Mouse (Mus musculus) midbrain, embryonic 11.5 days (tissue): Measurements from ENCODE around the gene Celsr2. TPM values are rescaled to one million over a fixed set of nuclear protein-coding genes. Genes with fewer than 3 reads are reported as not detected.
A peak's percentile ranks its signal among the peaks of the same experiment; 100 is the strongest.

Source experiments
- ATAC-seq: fragments of 200-750 bp; cut with Nextera tagmentation; 2 replicates; pipeline ENCODE4 v1.8.0; 2017; ENCODE audit warnings: moderate TSS enrichment, moderate library complexity; ENCODE audit not compliant: low FRiP score
- DNase-seq: peaks from one replicate; pipeline ENCODE4 v3.0.0; 2015; ENCODE audit warnings: low spot score; ENCODE audit errors: missing footprints
- H3K27ac ChIP-seq: fragments of 300-500 bp; sonication (generic); 2 replicates; pipeline ENCODE4 v1.5.1; 2014; ENCODE audit warnings: low read depth, low read length
- H3K27me3 ChIP-seq: fragments of 300-500 bp; sonication (generic); 2 replicates; pipeline ENCODE4 v1.6.1; 2014; ENCODE audit warnings: mild to moderate bottlenecking, low read length, moderate library complexity, mixed read lengths; ENCODE audit not compliant: control insufficient read depth, insufficient read depth
- H3K36me3 ChIP-seq: fragments of 300-500 bp; sonication (generic); 2 replicates; pipeline ENCODE4 v1.6.1; 2014; ENCODE audit warnings: mild to moderate bottlenecking, low read length, moderate library complexity, mixed read lengths; ENCODE audit not compliant: control insufficient read depth, insufficient read depth
- H3K4me1 ChIP-seq: fragments of 300-500 bp; sonication (generic); 2 replicates; pipeline ENCODE4 v1.6.1; 2014; ENCODE audit warnings: low read length; ENCODE audit not compliant: control insufficient read depth, insufficient read depth
- H3K4me2 ChIP-seq: fragments of 300-500 bp; sonication (generic); 2 replicates; pipeline ENCODE4 v1.6.1; 2014; ENCODE audit warnings: mild to moderate bottlenecking, moderate library complexity
- H3K4me3 ChIP-seq: fragments of 300-500 bp; sonication (generic); 2 replicates; pipeline ENCODE4 v1.5.1; 2014; ENCODE audit warnings: low read depth, low read length
- H3K9ac ChIP-seq: fragments of 300-500 bp; sonication (generic); 2 replicates; pipeline ENCODE4 v1.6.1; 2014; ENCODE audit warnings: low read length
- H3K9me3 ChIP-seq: fragments of 300-500 bp; sonication (generic); 2 replicates; pipeline ENCODE4 v1.6.1; 2016; ENCODE audit warnings: low read length; ENCODE audit not compliant: control insufficient read depth
- WGBS: fragments of 180-500 bp; shearing (Covaris S2); extraction: QIAGEN DNeasy Blood & Tissue Kit; methylation state at CpG from one replicate; pipeline ENCODE4 v1.1.7; 2014; 5-methylcytosine and 5-hydroxymethylcytosine counted together
- polyA plus RNA-seq: library from polyadenylated mRNA; unstranded; fragments of >200 nt; fragmentation: Nextera tagmentation; extraction: Ambion mirVana; gene quantifications from 2 replicates; pipeline ENCODE4 v1.2.1, GENCODE M21; 2014

Gene Celsr2
- polyA plus RNA-seq, 1 experiment from 2014 or later: 65.2 TPM

DNA sequence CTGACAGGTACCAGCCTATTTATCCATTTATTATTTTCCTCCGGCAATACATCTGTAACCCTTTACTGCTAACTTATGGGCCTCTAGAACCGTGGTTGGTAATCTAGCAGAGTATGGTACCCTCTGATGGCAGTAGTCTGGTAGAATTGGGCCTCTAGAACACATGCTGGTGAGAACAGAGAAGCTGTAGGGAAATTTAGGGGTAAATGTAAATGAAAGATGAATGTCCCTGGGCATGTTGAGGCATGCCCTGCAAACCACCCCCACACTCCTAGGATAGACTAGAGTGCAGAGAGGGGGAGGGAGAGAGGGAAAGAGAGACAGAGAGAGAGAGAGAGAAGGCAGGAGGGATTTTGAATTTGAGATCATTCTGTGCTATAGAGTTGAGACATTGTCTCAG lies 30.9 kb downstream of the Celsr2 start:
- no peak overlapping the region for H3K27ac ChIP-seq
- peak overlapping the region; percentile 71 for H3K9ac ChIP-seq
- peak overlapping the region; percentile 54 for H3K4me3 ChIP-seq
- WGBS: 51% methylated on average over 2 of the region's 2 CpGs
- H3K4me2 ChIP-seq: peak overlapping the region; percentile 82
- H3K36me3 ChIP-seq: no peaks in the 10 kb centered on the region
- H3K4me1 ChIP-seq: peaks cover 19% of the 10 kb centered on the region
- DNase-seq (no peak), ATAC-seq (no peak)
- no peaks in the 10 kb centered on the region for H3K9me3 ChIP-seq
- no peaks in the 10 kb centered on the region for H3K27me3 ChIP-seq

DNA sequence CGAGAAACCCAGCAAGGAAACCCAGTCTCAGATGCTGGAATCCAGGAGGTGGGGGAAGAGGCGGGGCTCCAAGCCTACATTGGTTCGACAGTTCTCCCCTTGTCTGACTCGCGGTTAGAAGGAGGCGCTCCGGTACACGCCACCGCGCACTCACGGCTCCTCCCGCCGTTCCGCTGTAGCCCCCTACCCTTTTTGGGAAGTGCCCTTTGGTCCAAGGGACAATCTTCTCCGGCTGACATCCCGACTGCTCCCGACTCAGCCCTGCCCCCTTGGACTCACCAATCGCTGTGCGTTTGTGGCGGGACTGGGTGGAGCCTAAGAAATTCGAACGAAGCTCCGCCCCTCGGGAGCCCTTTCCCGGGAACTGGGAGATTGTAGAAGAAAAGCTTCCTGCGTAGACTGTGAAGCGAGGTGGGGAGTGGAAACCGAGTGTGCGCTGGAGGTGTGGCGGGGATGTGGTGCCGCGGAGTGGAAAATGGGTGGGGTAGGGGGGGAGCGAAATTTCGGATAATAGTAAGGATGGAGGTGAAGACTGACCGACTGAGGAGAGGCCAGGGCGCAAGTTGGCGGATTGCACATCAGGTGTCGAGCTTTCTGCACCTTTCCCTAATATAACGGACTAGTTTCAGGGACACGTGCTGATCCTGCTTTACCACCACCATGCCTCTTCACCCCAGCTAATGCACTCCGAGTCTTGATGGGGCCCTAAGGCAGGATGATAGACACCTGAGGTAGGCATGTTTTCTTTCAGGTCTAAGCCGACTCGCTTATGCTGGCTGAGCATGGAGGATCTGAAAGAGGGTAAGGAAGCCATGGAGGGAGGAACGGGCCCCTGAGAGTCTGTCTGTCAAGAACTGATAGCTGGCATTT lies 31.6 kb downstream of the Celsr2 start, which contains the start of gene Psrc1:
Psrc1 (plus strand) TSS at position 355 of the 870 bp plus-strand sequence.
- Histone ChIP-seq H3K27ac (peak within 1 kb of the TSS; percentile 71), H3K9me3 (no peaks in the 10 kb centered on the region), H3K4me3 (peak within 1 kb of the TSS; percentile 54), H3K4me1 (peaks cover 19% of the 10 kb centered on the region), H3K4me2 (peak within 1 kb of the TSS; percentile 82), H3K9ac (peak within 1 kb of the TSS; percentile 71), H3K27me3 (no peaks in the 10 kb centered on the region), H3K36me3 (no peaks in the 10 kb centered on the region)
- DNase-seq: peak; percentile 98
- WGBS: 1% methylated on average over 44 of the region's 44 CpGs
- peak; percentile 92 for ATAC-seq

DNA sequence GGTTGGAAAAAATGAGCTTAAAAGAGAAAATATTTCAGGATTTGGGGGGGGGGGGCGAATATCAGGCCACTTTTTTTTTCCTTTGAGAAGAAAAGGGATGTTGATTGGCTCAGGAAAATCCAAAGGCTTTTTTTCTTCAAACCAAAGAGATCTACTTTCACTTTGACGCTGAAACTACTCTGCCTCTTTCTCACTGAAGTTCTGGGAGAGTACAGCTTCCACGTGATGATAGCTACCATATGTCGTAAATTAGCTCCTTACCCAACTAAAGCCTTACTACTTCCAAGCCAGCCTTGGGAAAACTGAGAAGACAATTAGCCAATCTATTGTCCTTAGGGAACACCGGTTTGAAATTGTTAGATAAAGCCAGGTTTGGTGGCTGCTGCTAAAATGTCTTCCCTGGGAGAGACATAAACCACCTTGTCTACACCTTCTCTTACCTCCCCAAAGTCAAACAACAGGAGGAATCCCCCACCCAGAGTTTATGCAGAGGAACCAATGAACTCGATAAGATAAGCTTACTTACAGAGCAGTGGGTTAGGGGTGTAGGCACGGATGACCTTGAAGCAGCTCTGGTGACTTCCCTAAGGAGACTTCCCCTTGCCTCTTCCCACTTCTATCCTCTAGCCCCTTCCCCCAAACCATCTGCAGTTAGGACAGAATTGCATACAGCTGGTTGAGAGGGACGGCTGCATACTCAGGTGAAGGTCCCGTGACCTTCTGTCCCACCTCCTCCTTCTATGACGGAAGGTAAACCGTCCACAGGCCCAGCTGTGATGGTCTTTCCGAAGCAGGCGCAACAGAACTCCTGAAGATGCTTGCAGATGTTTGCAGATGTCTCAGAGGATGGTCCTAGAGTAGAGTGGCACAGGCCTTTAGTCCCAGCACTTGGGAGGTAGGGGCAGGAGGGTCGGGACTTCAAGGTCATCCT lies 33.1 kb downstream of the Celsr2 start:
- Histone ChIP-seq H3K4me2 (no peak overlapping the region), H3K4me1 (peaks cover 19% of the 10 kb centered on the region), H3K9me3 (no peaks in the 10 kb centered on the region), H3K36me3 (no peaks in the 10 kb centered on the region), H3K9ac (no peak overlapping the region), H3K27me3 (no peaks in the 10 kb centered on the region), H3K27ac (no peak overlapping the region), H3K4me3 (peak overlapping the region; percentile 54; the same call in 1 of the 2 replicates)
- WGBS: 83% methylated on average over 14 of the region's 14 CpGs
- DNase-seq (no peak), ATAC-seq (no peak)

DNA sequence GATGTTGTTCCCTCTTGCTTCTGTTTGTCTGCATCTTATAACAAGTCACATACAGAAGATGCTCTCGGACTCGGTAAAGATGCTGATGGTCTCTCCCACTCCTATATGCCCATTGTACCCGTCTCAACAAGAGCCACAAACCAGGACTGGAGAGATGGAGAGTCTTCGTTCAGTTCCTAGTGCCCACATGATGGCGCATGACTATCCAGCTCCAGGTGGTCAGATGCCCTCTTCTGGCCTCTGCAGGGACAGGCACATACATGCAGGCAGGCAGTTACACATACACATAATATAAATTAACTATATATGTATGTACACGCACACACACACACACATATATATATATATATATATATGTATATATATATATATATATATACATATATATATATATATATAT lies 34.7 kb downstream of the Celsr2 start:
- H3K4me2 ChIP-seq: no peak overlapping the region
- H3K9me3 ChIP-seq: no peaks in the 10 kb centered on the region
- no peaks in the 10 kb centered on the region for H3K27me3 ChIP-seq
- no peak for DNase-seq
- no peak overlapping the region for H3K4me3 ChIP-seq
- no peak overlapping the region for H3K9ac ChIP-seq
- no peak for ATAC-seq
- peaks cover 19% of the 10 kb centered on the region for H3K4me1 ChIP-seq
- H3K27ac ChIP-seq: no peak overlapping the region
- WGBS: 77% methylated on average over 6 of the region's 6 CpGs
- no peaks in the 10 kb centered on the region for H3K36me3 ChIP-seq

DNA sequence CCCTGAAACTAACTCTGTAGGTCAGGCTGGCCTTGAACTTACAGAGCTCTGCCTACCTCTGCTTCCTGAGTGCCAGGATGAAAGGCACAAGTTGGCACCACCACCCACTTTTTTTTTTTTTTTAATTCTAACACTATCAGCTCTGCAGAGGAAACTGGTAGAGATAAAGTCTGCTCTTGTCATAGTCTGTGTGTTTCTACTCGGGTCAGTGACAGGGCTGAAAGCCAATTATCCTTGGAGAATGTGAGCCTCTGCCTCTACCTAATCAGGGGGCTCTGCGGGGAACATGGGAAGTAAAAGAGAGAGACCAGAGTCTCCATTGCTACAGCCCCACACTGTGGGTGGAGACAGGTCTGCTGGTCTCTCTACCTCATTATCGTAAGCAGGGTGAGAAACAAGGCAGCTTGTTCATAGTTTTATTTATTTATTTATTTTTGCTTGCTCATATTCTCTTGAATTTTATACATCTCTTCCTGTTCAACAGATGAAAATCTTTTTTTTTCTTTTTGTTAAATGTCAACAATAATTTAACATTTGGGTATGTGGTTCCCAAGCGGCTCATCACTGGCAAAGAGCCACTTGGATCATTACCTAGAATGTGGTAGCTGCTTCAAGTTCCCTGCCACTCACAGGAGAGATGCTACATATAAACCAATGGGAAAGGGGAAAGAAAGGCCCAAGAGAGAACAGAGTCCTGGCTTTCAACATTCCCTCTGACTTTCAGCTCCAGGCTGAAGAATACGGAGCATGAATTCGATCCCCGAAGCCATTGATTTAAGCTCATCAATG lies 36.3 kb downstream of the Celsr2 start:
- no peaks in the 10 kb centered on the region for H3K27me3 ChIP-seq
- 80% methylated on average over 7 of the region's 7 CpGs for WGBS
- no peak overlapping the region for H3K27ac ChIP-seq
- no peak overlapping the region for H3K4me2 ChIP-seq
- no peak for DNase-seq
- no peak overlapping the region for H3K4me3 ChIP-seq
- peaks cover 9% of the 10 kb centered on the region for H3K4me1 ChIP-seq
- ATAC-seq: no peak
- H3K9ac ChIP-seq: no peak overlapping the region
- H3K36me3 ChIP-seq: no peaks in the 10 kb centered on the region
- H3K9me3 ChIP-seq: no peaks in the 10 kb centered on the region

DNA sequence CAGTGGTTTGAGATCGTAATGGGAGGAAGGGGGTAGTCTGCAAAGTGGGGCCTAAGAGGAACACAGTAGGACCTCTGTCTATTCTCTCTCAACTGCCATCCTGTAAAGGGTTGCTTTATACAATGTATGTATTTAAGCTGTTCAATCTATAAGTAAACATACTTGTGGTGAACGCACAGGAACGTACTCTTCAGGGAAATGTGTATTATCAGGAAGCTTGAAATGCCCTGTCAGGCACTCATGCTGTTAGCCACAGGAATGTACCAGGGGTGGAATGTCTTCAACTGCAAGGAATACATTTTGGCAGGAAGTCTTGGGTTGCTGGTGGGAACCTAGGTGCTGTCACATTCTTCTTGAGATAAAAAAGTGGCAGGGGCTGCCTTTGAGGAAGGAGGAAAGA lies 42.7 kb downstream of the Celsr2 start:
- Histone ChIP-seq H3K27ac (no peak overlapping the region), H3K4me2 (no peak overlapping the region), H3K27me3 (no peaks in the 10 kb centered on the region), H3K4me1 (no peaks in the 10 kb centered on the region), H3K36me3 (no peaks in the 10 kb centered on the region), H3K4me3 (no peak overlapping the region), H3K9me3 (no peaks in the 10 kb centered on the region), H3K9ac (no peak overlapping the region)
- DNase-seq: no peak
- no peak for ATAC-seq
- 89% methylated on average over 3 of the region's 3 CpGs for WGBS

DNA sequence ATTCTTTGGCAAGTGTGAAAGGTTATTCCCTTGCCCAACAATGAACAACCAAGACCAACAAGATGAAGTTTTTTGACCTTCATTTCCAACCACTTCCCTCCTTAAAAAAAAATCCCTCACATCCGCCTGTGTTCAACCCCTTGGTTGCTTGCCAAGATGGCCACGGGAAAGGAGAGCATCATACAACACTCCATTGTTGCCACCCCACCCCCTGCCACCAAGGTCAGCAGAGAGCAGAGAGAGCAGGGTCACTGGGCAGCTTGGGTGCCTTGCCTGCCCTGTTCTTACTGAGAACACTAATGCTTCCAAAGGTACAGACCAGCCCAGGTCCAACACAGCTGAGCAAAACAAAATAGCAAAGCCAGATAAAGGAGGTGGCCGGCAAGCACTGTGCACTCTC lies 43.1 kb downstream of the Celsr2 start:
- DNase-seq: no peak
- no peaks in the 10 kb centered on the region for H3K27me3 ChIP-seq
- H3K4me1 ChIP-seq: no peaks in the 10 kb centered on the region
- no peak overlapping the region for H3K4me3 ChIP-seq
- no peak overlapping the region for H3K9ac ChIP-seq
- no peaks in the 10 kb centered on the region for H3K9me3 ChIP-seq
- H3K36me3 ChIP-seq: no peaks in the 10 kb centered on the region
- no peak overlapping the region for H3K27ac ChIP-seq
- no peak for ATAC-seq
- 76% methylated on average over 3 of the region's 3 CpGs for WGBS
- no peak overlapping the region for H3K4me2 ChIP-seq

DNA sequence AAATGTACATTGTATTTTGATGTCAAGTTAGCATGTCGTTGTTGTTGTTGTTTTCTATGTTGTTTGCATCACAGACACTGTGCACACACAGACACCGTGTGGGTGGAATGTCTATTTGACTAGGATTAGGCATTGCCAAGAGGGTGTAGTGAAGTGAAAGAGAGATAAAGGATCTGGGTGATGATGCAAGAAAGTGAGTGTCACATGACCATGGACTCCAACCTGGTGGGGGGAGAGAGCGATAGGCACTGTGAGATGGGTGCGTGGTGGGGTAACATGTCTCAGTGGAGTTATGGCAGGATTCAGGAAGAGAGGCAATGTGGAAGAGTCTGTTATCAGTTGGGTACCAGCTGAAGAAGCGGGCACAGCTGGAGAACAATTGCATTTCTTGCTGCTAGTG lies 46.6 kb downstream of the Celsr2 start:
- no peak for ATAC-seq
- WGBS: 79% methylated on average over 5 of the region's 5 CpGs

More for the DNA sequence above, 46.6 kb downstream of the Celsr2 start:
- no peaks in the 10 kb centered on the region for H3K27me3 ChIP-seq
- no peaks in the 10 kb centered on the region for H3K9me3 ChIP-seq
- no peaks in the 10 kb centered on the region for H3K36me3 ChIP-seq
- H3K4me1 ChIP-seq: peaks cover 4% of the 10 kb centered on the region; the same call in 1 of the 2 replicates
- H3K9ac ChIP-seq: no peak overlapping the region
- H3K4me3 ChIP-seq: no peak overlapping the region
- no peak overlapping the region for H3K4me2 ChIP-seq
- H3K27ac ChIP-seq: no peak overlapping the region
- no peak for DNase-seq
